Mouse (Mus musculus) lung, postnatal 0 days (tissue): ENCODE measurements at regions not wholly inside any gene's neighbourhood (a gene's known extent, or its start where the extent isn't known, plus 50 kb on each side); places are given as distances from the start of the nearest gene placed in this dataset.

ENCODE experiments used
- CTCF ChIP-seq: IDR thresholded peaks from 2 replicates; pipeline ENCODE4 v1.5.1; 2016; ENCODE audit warnings: antibody characterized with exemption, mild to moderate bottlenecking
- EP300 ChIP-seq: IDR thresholded peaks from 2 replicates; pipeline ENCODE4 v1.6.1; 2016; ENCODE audit warnings: antibody characterized with exemption, mild to moderate bottlenecking, control low read depth

- TF ChIP-seq CTCF (no peak), EP300 (no peak)
Observed at GRCm38 (mm10) chr13:78802838-78803124, 603.2 kb upstream of the Nr2f1 start.
